Mouse (Mus musculus): Measurements from ENCODE around the gene Ube2h. TPM values are rescaled to one million over a fixed set of nuclear protein-coding genes. Genes with fewer than 3 reads are reported as not detected.

The Ube2h gene
- polyA plus RNA-seq, 1 experiment from 2014 or later, result 35.4 TPM

DNA sequence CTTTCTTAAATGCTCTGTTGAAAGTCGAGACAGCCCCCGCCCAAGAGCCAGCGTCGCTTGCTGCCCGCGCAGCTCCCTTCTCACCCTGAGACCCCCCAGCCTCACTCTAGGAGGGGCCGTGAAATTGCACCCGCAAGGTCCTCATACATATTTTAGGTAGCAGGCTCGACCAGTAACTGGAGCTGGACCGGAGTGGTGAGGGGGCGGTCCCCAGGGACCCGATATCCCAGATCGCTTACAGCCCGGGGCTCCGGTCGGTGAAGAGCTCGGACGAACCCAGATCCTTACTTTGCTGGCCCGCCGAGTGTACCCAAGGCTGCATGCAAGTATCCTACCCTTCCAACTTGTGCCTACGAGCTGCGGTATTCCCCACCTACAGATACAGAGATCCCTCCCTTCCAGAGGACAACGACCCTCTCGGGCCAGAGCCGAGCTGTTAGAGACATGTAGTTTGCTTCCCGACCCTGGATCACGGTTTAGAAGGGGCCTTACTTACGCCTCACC, 128.4 kb downstream of the Ube2h start:
- Histone ChIP-seq H3K36me3 (replicated peaks) (no peaks in the 10 kb centered on the region), H3K4me1 (peaks cover 85% of the 10 kb centered on the region), H3K4me3 (peak overlapping the region; percentile 63), H3K9me3 (peaks cover 3% of the 10 kb centered on the region; the same call in 1 of the 2 replicates), H3K27me3 (replicated peaks; ENCODE audit: low read depth, poor library complexity, severe bottlenecking) (peaks cover 100% of the 10 kb centered on the region), H3K27ac (replicated peaks) (peak overlapping the region; percentile 88; the same call in 1 of the 2 replicates)
- WGBS, result under 1% methylated on average over 28 of the region's 28 CpGs
- DNase-seq (ENCODE audit: low spot score), result peak; percentile 72

- peak; percentile 70 for DNase-seq (ENCODE audit: low spot score)
- Histone ChIP-seq H3K36me3 (replicated peaks) (no peaks in the 10 kb centered on the region), H3K27ac (replicated peaks) (peak overlapping the region; percentile 88), H3K27me3 (replicated peaks; ENCODE audit: low read depth, poor library complexity, severe bottlenecking) (peaks cover 100% of the 10 kb centered on the region), H3K4me1 (peaks cover 85% of the 10 kb centered on the region), H3K4me3 (peak overlapping the region; percentile 63), H3K9me3 (peaks cover 3% of the 10 kb centered on the region; the same call in 1 of the 2 replicates)
- under 1% methylated on average over 45 of the region's 45 CpGs for WGBS
Measured at GRCm38 (mm10) chr6:30175225-30175917, 129.0 kb downstream of the Ube2h start.

DNA sequence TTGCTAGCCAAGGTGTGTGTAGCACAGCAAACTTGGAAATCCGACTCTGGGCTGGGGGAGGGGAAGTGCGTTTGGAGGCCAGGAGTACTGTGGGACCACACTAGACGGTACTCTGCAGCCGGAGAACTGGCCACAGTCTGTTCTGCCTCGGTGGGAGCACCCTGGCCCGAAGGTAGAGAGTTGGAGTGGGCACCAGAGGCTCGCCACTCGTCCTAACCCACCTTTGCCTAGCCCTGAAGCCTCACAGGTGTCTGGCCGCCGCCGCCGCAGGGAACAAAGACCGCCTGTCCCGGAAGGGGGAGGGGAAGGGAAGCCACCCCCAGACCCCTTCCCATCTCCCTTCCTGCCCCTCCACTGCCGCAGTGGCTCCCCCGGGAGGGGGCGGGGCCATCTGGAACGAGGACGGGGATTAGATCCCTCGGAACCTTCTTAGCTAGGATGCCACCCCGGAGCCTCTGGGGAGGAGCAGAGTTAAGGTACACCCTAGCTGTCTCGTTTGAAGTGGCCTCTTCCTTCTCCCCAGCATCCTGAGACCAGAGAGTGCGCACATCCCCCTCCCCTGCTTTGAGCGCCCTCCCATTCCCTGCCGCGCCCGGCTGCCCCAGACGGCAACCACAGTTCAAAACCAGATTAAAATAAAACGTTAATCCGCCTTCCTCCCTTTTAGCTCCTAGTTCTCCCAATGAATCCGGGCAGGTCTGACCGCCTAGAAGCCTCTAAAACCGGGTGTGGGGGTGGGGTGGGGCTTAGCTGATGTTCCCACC, 129.7 kb downstream of the Ube2h start:
- Histone ChIP-seq H3K9me3 (peaks cover 3% of the 10 kb centered on the region; the same call in 1 of the 2 replicates), H3K4me1 (peaks cover 85% of the 10 kb centered on the region), H3K27ac (replicated peaks) (peak overlapping the region; percentile 88)

DNA sequence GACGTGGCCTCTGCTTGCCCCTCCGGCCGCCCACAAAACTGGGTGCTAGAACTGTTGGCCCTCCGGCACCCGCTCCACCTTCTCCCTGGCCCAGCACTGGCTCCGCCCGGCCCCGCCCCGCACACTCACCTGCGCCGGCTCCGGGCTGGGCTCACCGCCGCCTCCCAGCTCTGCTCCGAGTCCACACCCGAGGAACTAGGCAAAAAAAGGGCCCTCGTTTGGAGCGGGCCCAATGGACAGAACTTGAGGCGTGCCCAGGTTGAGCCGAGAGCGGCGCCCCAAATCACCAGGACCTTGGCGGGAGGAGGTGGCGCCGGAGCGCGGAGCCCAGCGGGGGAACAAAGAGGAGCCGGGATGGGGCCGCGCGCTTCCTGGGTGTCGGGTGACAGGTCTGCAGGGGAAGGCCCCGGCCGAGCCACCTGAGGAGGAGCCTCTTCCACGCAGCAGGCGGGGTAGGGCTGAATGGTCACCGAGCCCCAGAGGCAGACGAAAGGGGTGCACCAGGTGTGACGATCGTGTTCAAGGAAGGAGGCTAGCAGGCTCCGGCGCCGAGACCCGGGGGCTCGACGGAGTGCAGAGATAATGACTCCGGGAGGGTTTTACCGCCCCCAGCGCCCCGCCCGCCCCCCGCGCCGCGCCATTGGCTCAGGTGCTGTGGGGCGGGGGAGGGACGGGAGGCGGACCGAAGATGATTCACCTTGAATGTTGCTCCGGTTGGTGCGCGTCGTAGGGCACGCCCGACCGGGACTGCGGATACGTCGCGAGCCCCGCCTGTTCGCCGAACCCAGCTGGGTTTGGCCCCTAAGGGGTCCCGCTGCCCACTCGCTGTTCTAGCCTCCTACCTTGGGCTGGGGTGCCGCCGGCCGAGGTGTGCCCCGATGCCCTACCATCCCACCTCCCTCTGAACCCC, 130.5 kb downstream of the Ube2h start:
- Histone ChIP-seq H3K27ac (replicated peaks) (peak overlapping the region; percentile 88), H3K4me1 (peaks cover 90% of the 10 kb centered on the region), H3K4me3 (peak overlapping the region; percentile 63), H3K27me3 (replicated peaks; ENCODE audit: low read depth, poor library complexity, severe bottlenecking) (peaks cover 100% of the 10 kb centered on the region), H3K9me3 (no peaks in the 10 kb centered on the region), H3K36me3 (replicated peaks) (peaks cover 5% of the 10 kb centered on the region; the same call in 1 of the 2 replicates)
- WGBS, result under 1% methylated on average over 80 of the region's 80 CpGs
- peak; percentile 81 for DNase-seq (ENCODE audit: low spot score)

More for the DNA sequence above, 129.7 kb downstream of the Ube2h start:
- DNase-seq (ENCODE audit: low spot score), result peak; percentile 70
- Histone ChIP-seq H3K27me3 (replicated peaks; ENCODE audit: low read depth, poor library complexity, severe bottlenecking) (peaks cover 100% of the 10 kb centered on the region), H3K4me3 (peak overlapping the region; percentile 63), H3K36me3 (replicated peaks) (0 out of 2 replicates have a peak, but pooled peaks cover 2% of the 10 kb centered on the region)
- under 1% methylated on average over 33 of the region's 33 CpGs for WGBS

DNA sequence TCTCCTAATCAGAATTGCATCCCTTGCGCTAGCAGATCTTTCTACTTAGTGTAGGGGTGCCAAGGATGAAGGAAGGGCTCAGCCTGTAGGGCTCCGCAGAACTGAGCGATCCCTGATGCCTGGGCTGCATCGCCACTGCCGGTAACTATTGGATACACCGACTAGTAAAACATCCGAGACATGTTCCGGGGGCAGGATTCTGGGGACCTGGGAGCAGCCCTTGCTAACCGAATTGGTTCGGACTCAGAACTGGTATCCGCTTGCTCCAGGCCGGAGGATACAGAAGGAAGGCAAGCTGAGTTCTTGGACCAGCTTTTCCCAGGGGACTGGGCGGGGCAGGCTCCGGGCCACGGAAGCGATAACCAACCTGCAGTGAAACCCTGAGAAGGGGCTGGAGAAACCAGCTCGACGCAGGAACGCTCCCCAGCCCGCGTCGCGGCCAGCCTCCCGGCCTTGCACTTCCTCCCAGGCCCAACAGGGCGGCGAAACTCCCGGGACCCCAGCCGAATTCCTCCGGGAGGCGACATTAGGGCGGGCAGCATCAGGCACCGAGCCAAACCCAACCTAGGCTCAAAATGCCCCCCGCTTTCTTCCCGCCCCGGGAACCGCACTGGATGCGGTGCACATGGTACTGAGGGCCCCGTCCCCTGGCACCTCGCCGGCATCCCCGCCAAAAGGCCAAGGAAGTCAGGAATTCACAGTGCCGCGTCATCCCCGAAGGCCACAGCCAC, 131.4 kb downstream of the Ube2h start:
- H3K4me3 ChIP-seq, result peak overlapping the region; percentile 63
- peaks cover 92% of the 10 kb centered on the region for H3K4me1 ChIP-seq
- peak; percentile 72 for DNase-seq (ENCODE audit: low spot score)
- WGBS, result under 1% methylated on average over 44 of the region's 44 CpGs
- peaks cover 100% of the 10 kb centered on the region for H3K27me3 ChIP-seq (replicated peaks; ENCODE audit: low read depth, poor library complexity, severe bottlenecking)
- H3K9me3 ChIP-seq, result no peaks in the 10 kb centered on the region
- H3K27ac ChIP-seq (replicated peaks), result peak overlapping the region; percentile 88
- peaks cover 9% of the 10 kb centered on the region; the same call in 1 of the 2 replicates for H3K36me3 ChIP-seq (replicated peaks)

DNA sequence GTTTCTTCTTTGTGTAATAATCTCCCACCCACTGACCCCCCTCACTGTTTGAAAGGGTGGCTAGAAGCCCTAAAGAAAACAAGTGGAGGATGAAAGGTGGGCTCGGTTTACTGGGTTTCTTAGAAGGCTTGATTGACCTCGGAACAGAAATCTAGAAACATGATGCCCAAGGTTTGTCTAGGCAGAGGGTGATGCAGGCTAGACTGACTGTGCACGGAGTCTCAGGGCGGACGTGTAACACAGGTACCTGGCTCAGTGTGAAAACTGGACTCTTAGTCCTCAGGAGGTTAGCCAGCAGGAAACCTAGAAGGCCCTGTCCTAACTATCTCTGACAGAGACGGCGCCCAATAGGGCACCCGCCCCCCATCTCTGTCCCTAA, 131.9 kb downstream of the Ube2h start:
- DNase-seq (ENCODE audit: low spot score), result no peak
- H3K9me3 ChIP-seq, result no peaks in the 10 kb centered on the region
- H3K27me3 ChIP-seq (replicated peaks; ENCODE audit: low read depth, poor library complexity, severe bottlenecking), result peaks cover 100% of the 10 kb centered on the region
- H3K4me1 ChIP-seq, result peaks cover 94% of the 10 kb centered on the region
- 10% methylated on average over 8 of the region's 8 CpGs for WGBS
- peak overlapping the region; percentile 63 for H3K4me3 ChIP-seq
- peak overlapping the region; percentile 88 for H3K27ac ChIP-seq (replicated peaks)
- H3K36me3 ChIP-seq (replicated peaks), result peaks cover 9% of the 10 kb centered on the region; the same call in 1 of the 2 replicates

GRCm38 (mm10) chr6:30171967-30172366, 132.4 kb downstream of the Ube2h start:
- 22% methylated on average over 10 of the region's 10 CpGs for WGBS
- Histone ChIP-seq H3K4me3 (peak overlapping the region; percentile 63), H3K9me3 (no peaks in the 10 kb centered on the region), H3K36me3 (replicated peaks) (peaks cover 9% of the 10 kb centered on the region; the same call in 1 of the 2 replicates), H3K27me3 (replicated peaks; ENCODE audit: low read depth, poor library complexity, severe bottlenecking) (peaks cover 95% of the 10 kb centered on the region), H3K27ac (replicated peaks) (peak overlapping the region; percentile 88; the same call in 1 of the 2 replicates), H3K4me1 (peaks cover 95% of the 10 kb centered on the region)
- peak; percentile 45 for DNase-seq (ENCODE audit: low spot score)

GRCm38 (mm10) chr6:30171226-30171625, 133.1 kb downstream of the Ube2h start:
- Histone ChIP-seq H3K4me3 (peak overlapping the region; percentile 63), H3K27me3 (replicated peaks; ENCODE audit: low read depth, poor library complexity, severe bottlenecking) (peaks cover 91% of the 10 kb centered on the region), H3K36me3 (replicated peaks) (peaks cover 11% of the 10 kb centered on the region; the same call in 1 of the 2 replicates), H3K4me1 (peaks cover 98% of the 10 kb centered on the region), H3K9me3 (no peaks in the 10 kb centered on the region), H3K27ac (replicated peaks) (no peak overlapping the region)
- DNase-seq (ENCODE audit: low spot score), result no peak
- WGBS, result 20% methylated on average over 8 of the region's 8 CpGs

DNA sequence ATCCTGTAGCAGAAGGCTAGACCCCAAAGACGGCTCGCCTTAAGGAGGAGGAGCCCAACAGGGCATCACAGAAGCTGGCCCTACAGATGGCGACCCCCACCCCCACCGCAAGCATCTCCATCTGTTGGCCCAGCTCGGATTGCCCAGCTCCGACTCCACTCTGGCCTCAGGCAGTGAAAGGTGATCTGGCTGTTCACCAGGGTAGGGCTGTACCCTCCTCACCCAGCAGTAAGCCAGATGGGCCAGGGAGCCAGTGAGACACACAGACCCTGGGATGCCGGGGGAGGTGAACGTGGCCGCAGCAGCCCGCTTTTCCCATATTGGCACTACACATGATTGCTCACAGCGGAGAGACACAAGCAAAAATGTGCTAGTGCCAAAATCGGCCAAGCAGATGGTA, 135.2 kb downstream of the Ube2h start:
- H3K4me1 ChIP-seq, result peaks cover 83% of the 10 kb centered on the region
- WGBS, result 44% methylated on average over 12 of the region's 12 CpGs
- peak overlapping the region; percentile 71 for H3K27ac ChIP-seq (replicated peaks)
- peak overlapping the region; percentile 33; the same call in 1 of the 2 replicates for H3K4me3 ChIP-seq
- peak; percentile 82 for DNase-seq (ENCODE audit: low spot score)
- H3K9me3 ChIP-seq, result no peaks in the 10 kb centered on the region
- H3K27me3 ChIP-seq (replicated peaks; ENCODE audit: low read depth, poor library complexity, severe bottlenecking), result peaks cover 78% of the 10 kb centered on the region
- H3K36me3 ChIP-seq (replicated peaks), result peaks cover 23% of the 10 kb centered on the region

GRCm38 (mm10) chr6:30168275-30168674, 136.1 kb downstream of the Ube2h start:
- no peak for DNase-seq (ENCODE audit: low spot score)
- no peaks in the 10 kb centered on the region for H3K9me3 ChIP-seq
- peaks cover 75% of the 10 kb centered on the region for H3K27me3 ChIP-seq (replicated peaks; ENCODE audit: low read depth, poor library complexity, severe bottlenecking)
- H3K27ac ChIP-seq (replicated peaks), result peak overlapping the region; percentile 71
- H3K36me3 ChIP-seq (replicated peaks), result peaks cover 29% of the 10 kb centered on the region
- peak overlapping the region; percentile 33; the same call in 1 of the 2 replicates for H3K4me3 ChIP-seq
- peaks cover 74% of the 10 kb centered on the region for H3K4me1 ChIP-seq
- 87% methylated on average over 3 of the region's 3 CpGs for WGBS

DNA sequence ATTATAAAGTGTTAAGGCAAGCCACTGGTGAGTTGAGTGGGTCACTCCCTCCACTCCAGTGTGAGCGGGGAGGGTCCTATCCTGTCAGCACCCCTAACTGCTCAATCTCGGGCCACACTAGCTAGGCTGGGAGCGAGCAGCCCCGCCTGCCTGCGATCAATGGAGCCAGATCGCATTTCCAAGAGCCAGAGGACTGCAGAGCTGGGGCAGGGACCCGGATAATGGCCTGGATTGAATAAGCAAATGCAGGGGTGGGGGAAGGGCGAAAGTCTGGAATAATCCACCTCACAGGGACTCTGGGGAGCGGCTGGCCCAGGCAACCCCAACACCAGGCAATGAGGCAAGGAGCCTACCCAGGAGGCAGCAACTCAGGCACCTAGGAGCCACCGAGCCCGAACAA, 137.1 kb downstream of the Ube2h start:
- Histone ChIP-seq H3K27ac (replicated peaks) (peak overlapping the region; percentile 71), H3K27me3 (replicated peaks; ENCODE audit: low read depth, poor library complexity, severe bottlenecking) (peaks cover 70% of the 10 kb centered on the region)

More for the DNA sequence above, 137.1 kb downstream of the Ube2h start:
- no peaks in the 10 kb centered on the region for H3K9me3 ChIP-seq
- peaks cover 70% of the 10 kb centered on the region for H3K4me1 ChIP-seq
- peak; percentile 79 for DNase-seq (ENCODE audit: low spot score)
- peaks cover 29% of the 10 kb centered on the region for H3K36me3 ChIP-seq (replicated peaks)
- H3K4me3 ChIP-seq, result peak overlapping the region; percentile 33; the same call in 1 of the 2 replicates
- 11% methylated on average over 11 of the region's 11 CpGs for WGBS
